8 mouse cellular contexts compared by ENCODE assay signal in genomic region chr3:92080462-92081284, GRCm38 (mm10). TPM values are rescaled to one million over a fixed set of nuclear protein-coding genes. Genes with fewer than 3 reads are reported as not detected.
A peak's percentile ranks its signal among the peaks of the same experiment; 100 is the strongest.
DNase-seq lines count a peak whose midpoint lies in the region; ATAC-seq lines count a peak whose summit lies in the region.
"Had no signal": no experiment of that assay in that cellular context is flagged by ENCODE, and none has a peak within 500 bp of the region (broad histone marks: within the 10 kb centered on the region; RNA-seq: fewer than 3 reads in every experiment).

No protein-coding gene starts in this region.

- H3K27me3 ChIP-seq in embryonic facial prominence, embryonic 10.5 days (replicated peaks; ENCODE audit: low read depth, poor library complexity, severe bottlenecking): peaks cover 50% of the 10 kb centered on the region
- H3K27me3 ChIP-seq in limb, embryonic 10.5 days (ENCODE audit: low read depth, poor library complexity, severe bottlenecking): peaks cover 43% of the 10 kb centered on the region
- peaks cover 6% of the 10 kb centered on the region; the same call in 1 of the 2 replicates for H3K27me3 ChIP-seq in midbrain, embryonic 11.5 days (ENCODE audit: control insufficient read depth, insufficient read depth, low read length)
- H3K27me3 ChIP-seq in stomach, embryonic 14.5 days (ENCODE audit: control insufficient read depth, insufficient read depth, low read length): no peaks in the 10 kb centered on the region

- peaks cover 6% of the 10 kb centered on the region for H3K4me1 ChIP-seq in embryonic facial prominence, embryonic 10.5 days
- H3K4me1 ChIP-seq in limb, embryonic 10.5 days: peaks cover 10% of the 10 kb centered on the region; the same call in 1 of the 2 replicates
- no peaks in the 10 kb centered on the region for H3K4me1 ChIP-seq in midbrain, embryonic 11.5 days (ENCODE audit: control insufficient read depth, insufficient read depth, low read length)
- H3K4me1 ChIP-seq in stomach, embryonic 14.5 days (ENCODE audit: control insufficient read depth, insufficient read depth, low read length): no peaks in the 10 kb centered on the region

- H3K9me3 ChIP-seq in embryonic facial prominence, embryonic 10.5 days: no peaks in the 10 kb centered on the region
- no peaks in the 10 kb centered on the region for H3K9me3 ChIP-seq in limb, embryonic 10.5 days (replicated peaks)
- no peaks in the 10 kb centered on the region for H3K9me3 ChIP-seq in midbrain, embryonic 11.5 days (ENCODE audit: control insufficient read depth, low read length)
- H3K9me3 ChIP-seq in stomach, embryonic 14.5 days (ENCODE audit: control insufficient read depth, low read depth, low read length): no peaks in the 10 kb centered on the region

- WGBS in embryonic facial prominence, embryonic 10.5 days: under 1% methylated on average over 81 of the region's 82 CpGs
- under 1% methylated on average over 77 of the region's 82 CpGs for WGBS in limb, embryonic 10.5 days
- under 1% methylated on average over 70 of the region's 82 CpGs for WGBS in midbrain, embryonic 11.5 days
- under 1% methylated on average over 71 of the region's 82 CpGs for WGBS in stomach, embryonic 14.5 days

- peak overlapping the region; percentile 89 for H3K4me2 ChIP-seq in midbrain, embryonic 11.5 days
- peak overlapping the region; percentile 86 for H3K4me2 ChIP-seq in stomach, embryonic 14.5 days (replicated peaks; ENCODE audit: low read depth, low read length)

- H3K9ac ChIP-seq in midbrain, embryonic 11.5 days (ENCODE audit: low read length): peak overlapping the region; percentile 73
- peak overlapping the region; percentile 52; the same call in 1 of the 2 replicates for H3K9ac ChIP-seq in stomach, embryonic 14.5 days (replicated peaks; ENCODE audit: low read depth, low read length)

- DNase-seq in adrenal gland, postnatal 14 days: peak; percentile 88
- peak; percentile 85 for DNase-seq in embryonic facial prominence, embryonic 10.5 days (ENCODE audit: low spot score)
- peak; percentile 75 to 80 for DNase-seq in heart, adult 18-20 months
- DNase-seq in kidney, adult 18-20 months: peak; percentile 80
- DNase-seq in limb, embryonic 10.5 days (ENCODE audit: low spot score): peak; percentile 88
- DNase-seq in midbrain, embryonic 11.5 days (ENCODE audit: low spot score, missing footprints): peak; percentile 96

- peak overlapping the region; percentile 71 for H3K27ac ChIP-seq in embryonic facial prominence, embryonic 10.5 days (replicated peaks)
- H3K27ac ChIP-seq in limb, embryonic 10.5 days: peak overlapping the region; percentile 87
- H3K27ac ChIP-seq in midbrain, embryonic 11.5 days (ENCODE audit: low read depth, low read length): peak overlapping the region; percentile 65
- peak overlapping the region; percentile 27; the same call in 1 of the 2 replicates for H3K27ac ChIP-seq in stomach, embryonic 14.5 days (ENCODE audit: low read length)
- H3K27ac ChIP-seq: macrophage had no signal

- H3K36me3 ChIP-seq in embryonic facial prominence, embryonic 10.5 days (replicated peaks): no peaks in the 10 kb centered on the region
- no peaks in the 10 kb centered on the region for H3K36me3 ChIP-seq in limb, embryonic 10.5 days
- H3K36me3 ChIP-seq in midbrain, embryonic 11.5 days (ENCODE audit: control insufficient read depth, insufficient read depth, low read length): no peaks in the 10 kb centered on the region
- H3K36me3 ChIP-seq in stomach, embryonic 14.5 days (ENCODE audit: control insufficient read depth, insufficient read depth, low read length): no peaks in the 10 kb centered on the region

- peak; percentile 88 for ATAC-seq in midbrain, embryonic 11.5 days (ENCODE audit: low FRiP score)
- peak; percentile 78 for ATAC-seq in stomach, embryonic 14.5 days (ENCODE audit: insufficient number of reproducible peaks, insufficient read depth, low FRiP score, low read depth)

- peak overlapping the region; percentile 84 for H3K4me3 ChIP-seq in embryonic facial prominence, embryonic 10.5 days
- peak overlapping the region; percentile 81 for H3K4me3 ChIP-seq in limb, embryonic 10.5 days
- peak overlapping the region; percentile 75 for H3K4me3 ChIP-seq in midbrain, embryonic 11.5 days (ENCODE audit: low read depth, low read length)
- H3K4me3 ChIP-seq in stomach, embryonic 14.5 days (ENCODE audit: low read depth, low read length): peak overlapping the region; percentile 66

RNA-seq across cellular contexts. Expression of gene Lor, which starts 2.3 kb away (rescaled TPM):
- total RNA-seq in adrenal gland, postnatal 14 days (2021): 0.19 and 0.41 TPM in 2 replicates
- polyA plus RNA-seq in embryonic facial prominence, embryonic 10.5 days (2016; fragmentation: Nextera tagmentation; extraction: Ambion mirVana): 0.19 and 0.26 TPM in 2 replicates
- under 1 TPM in 1 of 2 experiments, not detected in 1; 0.20 TPM for total RNA-seq in heart, adult 18-20 months (2021)
- 0.14 and 0.94 TPM in 2 replicates for polyA plus RNA-seq in limb, embryonic 10.5 days (2016; fragmentation: Nextera tagmentation; extraction: Ambion mirVana)
- 0.70 and 0.76 TPM in 2 replicates for polyA plus RNA-seq in midbrain, embryonic 11.5 days (2014; fragmentation: Nextera tagmentation; extraction: Ambion mirVana)
- 1.1 and 1.6 TPM in 2 replicates for polyA plus RNA-seq in stomach, embryonic 14.5 days (2014; fragmentation: Nextera tagmentation; extraction: Ambion mirVana)
- polyA plus RNA-seq: macrophage had no signal

RNA-seq across cellular contexts. Expression of gene Prr9, which starts 43.1 kb away (rescaled TPM):
- not detected in 2 replicates for total RNA-seq in adrenal gland, postnatal 14 days (2021)
- not detected in 2 replicates for polyA plus RNA-seq in embryonic facial prominence, embryonic 10.5 days (2016; fragmentation: Nextera tagmentation; extraction: Ambion mirVana)
- not detected for total RNA-seq in heart, adult 18-20 months (2021)
- not detected in 2 replicates for polyA plus RNA-seq in limb, embryonic 10.5 days (2016; fragmentation: Nextera tagmentation; extraction: Ambion mirVana)
- not detected in 2 replicates for polyA plus RNA-seq in midbrain, embryonic 11.5 days (2014; fragmentation: Nextera tagmentation; extraction: Ambion mirVana)
- not detected in 2 replicates for polyA plus RNA-seq in stomach, embryonic 14.5 days (2014; fragmentation: Nextera tagmentation; extraction: Ambion mirVana)
- polyA plus RNA-seq: macrophage had no signal

Comparison
In these comparisons a context has a peak if more than half of its experiments do, and no peak if none do; other contexts are left out.
1. Peak in every context shown above with its lines: DNase-seq, ATAC-seq, H3K4me3 ChIP-seq and H3K27ac ChIP-seq.
2. H3K27ac ChIP-seq: peak in every context shown above with its lines; median percentile 87 in limb, embryonic 10.5 days; 71 in embryonic facial prominence, embryonic 10.5 days; 65 in midbrain, embryonic 11.5 days; 27 in stomach, embryonic 14.5 days.